Mouse (Mus musculus) G1E (cell line): Measurements from ENCODE around the gene Twnk.

Experiments
- CTCF ChIP-seq: IDR thresholded peaks from 2 replicates; pipeline ENCODE4 v1.5.1; 2012; ENCODE audit warnings: low read depth, low read length, inconsistent platforms, mixed read lengths
- GATA1 ChIP-seq: IDR thresholded peaks from 2 replicates; pipeline ENCODE4 v1.6.1; 2012; ENCODE audit warnings: borderline replicate concordance, low read length, inconsistent platforms, mixed read lengths

DNA sequence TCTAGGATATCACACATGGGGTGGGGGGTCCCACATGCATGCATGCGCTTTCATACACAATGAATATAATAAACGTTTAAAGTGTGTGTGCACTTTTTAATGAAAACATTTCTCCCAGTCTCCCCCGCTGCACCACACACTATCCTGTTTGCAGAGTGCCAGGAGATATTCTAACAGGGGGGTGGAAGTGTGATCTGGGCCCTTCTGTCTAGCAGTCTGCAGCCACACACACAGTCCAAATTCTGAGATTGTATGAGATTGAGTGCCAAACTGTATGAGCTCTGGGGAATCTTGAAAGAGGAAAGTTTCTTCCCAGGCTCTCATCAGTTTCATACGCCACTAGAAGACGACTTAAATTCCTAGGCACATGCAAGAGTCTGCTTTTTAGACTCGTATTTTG lies 17.6 kb upstream of the Twnk start:
- TF ChIP-seq GATA1: no peak
- TF ChIP-seq CTCF: no peak
